Mouse (Mus musculus) kidney, adult 2 months (tissue): ENCODE data around the gene Smg6.

Source experiments
- CTCF ChIP-seq: fragments of 200-500 bp; conservative IDR thresholded peaks from 2 replicates; pipeline ENCODE4 v1.5.1; 2011; ENCODE audit warnings: low read depth, mild to moderate bottlenecking, control low read depth, low read length, moderate library complexity, mixed read lengths; ENCODE audit not compliant: insufficient read depth, insufficient read length
- POLR2A ChIP-seq: fragments of 200-500 bp; IDR thresholded peaks from one replicate; pipeline ENCODE4 v1.6.1; 2011; ENCODE audit warnings: low read depth, low read length, control low read depth

- TF ChIP-seq CTCF (no peak), POLR2A (no peak)
These were observed 270.5 kb downstream of the Smg6 start for GRCm38 (mm10) chr11:75196131-75196530.
